Mouse (Mus musculus) subcutaneous adipose tissue, adult 2 months (tissue): Measurements from ENCODE around the gene Strc. TPM values are rescaled to one million over a fixed set of nuclear protein-coding genes. Genes with fewer than 3 reads are reported as not detected.

Experiments
- polyA plus RNA-seq: library from polyadenylated mRNA; depleted of rRNA; stranded (reverse); fragments of >200 nt; gene quantifications from 2 replicates; pipeline ENCODE4 v1.2.3, GENCODE M21; 2012; ENCODE audit warnings: low replicate concordance; rRNA removed

The Strc gene
- polyA plus RNA-seq: 0.11 TPM in 1 of 2 replicates, not detected in the other

DNA sequence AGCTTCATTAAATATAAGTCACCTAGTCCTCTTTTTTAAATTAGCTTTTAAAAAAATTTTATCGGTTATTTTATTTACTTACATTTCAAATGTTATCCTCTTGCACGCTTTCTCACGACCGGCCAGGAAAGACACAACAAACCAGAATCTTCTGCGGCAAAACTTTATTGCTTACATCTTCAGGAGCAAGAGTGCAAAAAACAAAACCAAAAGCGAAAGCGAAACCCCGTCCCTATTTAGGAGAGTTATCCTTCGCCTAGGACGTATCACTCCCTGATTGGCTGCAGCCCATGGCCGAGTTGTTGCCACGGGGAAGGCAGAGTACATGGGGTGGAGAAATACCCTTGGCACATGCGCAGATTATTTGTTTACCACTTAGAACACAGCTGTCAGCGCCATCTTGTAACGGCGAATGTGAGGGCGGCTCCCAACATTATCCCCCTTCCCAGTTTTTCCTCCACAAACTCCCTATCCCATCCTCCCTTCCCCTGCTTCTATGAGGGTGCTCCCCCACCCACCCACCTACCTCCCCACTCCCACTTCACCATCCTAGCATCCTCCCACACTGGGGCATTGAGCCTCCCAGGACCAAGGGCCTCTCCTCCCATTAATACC, at the start of gene Strc:
Gene Strc (minus strand): TSS at position 208 of the 615 bp plus-strand sequence.

DNA sequence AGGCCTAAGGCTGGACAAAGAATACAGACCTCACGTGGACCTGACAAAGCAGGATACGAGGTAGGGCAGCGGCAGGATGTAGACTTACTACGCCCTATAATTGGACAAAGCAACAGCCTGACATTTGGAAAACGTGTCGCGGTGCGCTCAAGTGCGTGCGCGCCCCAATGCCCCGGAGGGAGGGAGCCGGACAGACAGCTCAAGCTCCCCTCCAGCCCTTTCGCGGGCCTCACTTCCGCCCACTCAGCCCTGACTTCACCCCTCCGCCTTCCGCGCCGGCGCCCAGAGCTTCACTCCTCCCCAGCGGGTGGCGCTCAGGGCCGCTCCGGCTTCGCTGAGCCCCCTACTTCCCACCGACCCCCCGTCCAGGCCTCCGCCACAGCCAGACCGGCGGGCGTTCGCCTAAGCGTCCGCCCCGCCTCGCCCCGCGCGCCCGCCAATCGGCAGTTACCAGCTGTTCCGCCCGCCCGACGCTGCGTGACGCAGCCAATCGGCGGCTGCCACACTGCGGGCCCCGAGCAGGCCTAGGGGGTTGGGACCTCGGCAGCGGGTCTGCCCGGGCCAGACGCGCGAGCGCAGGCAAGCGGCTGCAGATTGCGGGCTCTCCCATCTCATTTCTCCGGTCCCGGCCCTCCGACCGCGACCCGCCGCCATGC, 26.5 kb upstream of the Strc start, which contains the start of the genes Pdia3 and Catsper2:
Gene Pdia3 (plus strand): TSS at position 389 of the 656 bp plus-strand sequence.
Gene Catsper2 (minus strand): TSS at position 406 of the 656 bp plus-strand sequence.

GRCm38 (mm10) chr2:121357494-121357893, 29.5 kb downstream of the Strc start, which contains the start of gene Ckmt1:
Ckmt1 (plus strand) TSS chr2:121357714.

DNA sequence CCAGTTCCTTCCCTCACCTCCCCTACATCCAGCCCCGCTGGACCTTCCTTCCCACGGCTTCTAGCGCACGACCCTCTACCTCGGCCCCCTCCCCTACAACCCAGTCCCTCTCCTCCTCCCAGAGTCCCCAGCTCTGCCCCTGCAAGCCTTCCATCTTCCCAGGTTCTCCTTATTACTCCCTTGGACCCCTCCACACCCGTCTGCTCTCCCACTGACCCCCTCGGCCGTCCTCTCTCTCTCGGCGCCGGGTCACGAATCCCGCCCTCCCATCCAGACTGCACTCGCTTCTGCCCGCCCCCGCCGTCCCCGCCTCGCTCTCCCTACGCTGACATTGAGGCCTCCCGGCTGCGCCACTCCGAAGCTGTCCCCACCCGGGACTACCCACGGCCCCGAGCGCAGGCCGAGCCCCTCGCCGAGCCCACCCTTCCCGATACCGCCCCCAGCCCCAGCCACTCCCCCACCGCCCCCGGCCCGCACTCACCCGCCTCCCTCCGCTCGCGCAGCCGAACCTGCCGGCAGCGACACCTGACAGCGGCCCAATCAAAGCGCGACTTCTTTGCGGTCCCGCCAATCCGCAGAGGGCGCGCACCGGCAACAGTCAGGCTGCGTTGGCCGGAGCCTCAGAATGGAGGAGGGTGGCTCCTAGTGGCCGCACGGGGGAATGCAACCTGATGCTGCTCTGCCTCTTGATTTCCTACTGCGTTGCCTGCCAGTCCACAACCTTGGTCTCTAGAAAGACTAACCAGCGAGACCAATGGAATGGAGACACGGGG, 32.0 kb downstream of the Strc start, which contains the start of gene Ppip5k1:
Gene Ppip5k1 (minus strand): TSS at position 577 of the 773 bp plus-strand sequence.

Other genes starting within 250 kb of the Strc start
- 4.3 and 6.7 TPM in 2 replicates for gene Adal, start 246.7 kb downstream of the Strc start, polyA plus RNA-seq
- gene Lcmt2, start 246.5 kb downstream of the Strc start, polyA plus RNA-seq: 6.6 and 11.4 TPM in 2 replicates
- 27.3 and 41.4 TPM in 2 replicates for gene Tubgcp4, start 216.5 kb downstream of the Strc start, polyA plus RNA-seq
- 3.1 and 5.1 TPM in 2 replicates for gene Zscan29, start 216.0 kb downstream of the Strc start, polyA plus RNA-seq
- 22.0 and 53.0 TPM in 2 replicates for gene Trp53bp1, start 115.8 kb downstream of the Strc start, polyA plus RNA-seq
- 4.3 and 18.5 TPM in 2 replicates for gene Map1a, start 97.6 kb downstream of the Strc start, polyA plus RNA-seq
- 57.7 and 96.8 TPM in 2 replicates for gene Ppip5k1, start 31.8 kb downstream of the Strc start, polyA plus RNA-seq
- 0.42 and 25.2 TPM in 2 replicates for gene Ckmt1, start 29.5 kb downstream of the Strc start, polyA plus RNA-seq
- 163 and 618 TPM in 2 replicates for gene Pdia3, start 26.6 kb upstream of the Strc start, polyA plus RNA-seq
- gene Catsper2, start 26.6 kb upstream of the Strc start, polyA plus RNA-seq: 3.1 and 4.3 TPM in 2 replicates
- gene Ell3, start 57.1 kb upstream of the Strc start, polyA plus RNA-seq: 0.26 and 2.6 TPM in 2 replicates
- gene Serf2, start 62.0 kb upstream of the Strc start, polyA plus RNA-seq: 363 and 470 TPM in 2 replicates
- 7.2 and 9.2 TPM in 2 replicates for gene Hypk, start 66.1 kb upstream of the Strc start, polyA plus RNA-seq
- gene Serinc4, start 69.6 kb upstream of the Strc start, polyA plus RNA-seq: 0.57 and 0.72 TPM in 2 replicates
- 3.8 and 4.4 TPM in 2 replicates for gene Mfap1b, start 86.9 kb upstream of the Strc start, polyA plus RNA-seq
- 4.0 and 5.1 TPM in 2 replicates for gene Mfap1a, start 119.5 kb upstream of the Strc start, polyA plus RNA-seq
- 2.5 and 4.3 TPM in 2 replicates for gene Wdr76, start 119.6 kb upstream of the Strc start, polyA plus RNA-seq